Mouse (Mus musculus) midbrain, postnatal 0 days (tissue): ENCODE data around the gene Abcf2. TPM values are rescaled to one million over a fixed set of nuclear protein-coding genes. Genes with fewer than 3 reads are reported as not detected.
"Not testable (repeated sequence)": the region's sequence is repeated elsewhere in the genome, so short reads cannot be mapped to it uniquely, and the experiment has no call there.

Experiments
- ATAC-seq: fragments of 200-750 bp; cut with Nextera tagmentation; 2 replicates; pipeline ENCODE4 v1.8.0; 2017; ENCODE audit warnings: moderate number of reproducible peaks, mild to moderate bottlenecking, moderate TSS enrichment, moderate library complexity; ENCODE audit not compliant: low FRiP score
- DNase-seq: peaks from one replicate; pipeline ENCODE4 v3.0.0-alpha.2; 2015; ENCODE audit warnings: low spot score
- H3K27ac ChIP-seq: fragments of 300-500 bp; sonication (generic); 2 replicates; pipeline ENCODE4 v1.5.1; 2014; ENCODE audit warnings: low read depth, mild to moderate bottlenecking, low read length, mixed read lengths
- H3K27me3 ChIP-seq: fragments of 300-500 bp; sonication (generic); 2 replicates; pipeline ENCODE4 v1.6.1; 2014; ENCODE audit warnings: low read length, control low read depth, mixed read lengths; ENCODE audit not compliant: insufficient read depth
- H3K36me3 ChIP-seq: fragments of 300-500 bp; sonication (generic); 2 replicates; pipeline ENCODE4 v1.6.1; 2014; ENCODE audit warnings: low read length, control low read depth, mixed read lengths; ENCODE audit not compliant: insufficient read depth
- H3K4me1 ChIP-seq: fragments of 300-500 bp; sonication (generic); 2 replicates; pipeline ENCODE4 v1.6.1; 2014; ENCODE audit warnings: mild to moderate bottlenecking, control low read depth, antibody characterized with exemption, low read length, mixed read lengths; ENCODE audit not compliant: insufficient read depth
- H3K4me2 ChIP-seq: fragments of 300-500 bp; sonication (generic); 2 replicates; pipeline ENCODE4 v1.6.1; 2014; ENCODE audit warnings: low read depth, mild to moderate bottlenecking, low read length, mixed read lengths; ENCODE audit not compliant: poor library complexity, severe bottlenecking
- H3K4me3 ChIP-seq: fragments of 300-500 bp; sonication (generic); 2 replicates; pipeline ENCODE4 v1.5.1; 2014; ENCODE audit warnings: low read depth, mild to moderate bottlenecking, low read length, moderate library complexity
- H3K9ac ChIP-seq: fragments of 300-500 bp; sonication (generic); replicated peaks from 2 replicates; pipeline ENCODE4 v1.6.1; 2014; ENCODE audit warnings: mild to moderate bottlenecking, low read length, moderate library complexity, mixed read lengths; ENCODE audit not compliant: poor library complexity, severe bottlenecking
- H3K9me3 ChIP-seq: fragments of 300-500 bp; sonication (generic); 2 replicates; pipeline ENCODE4 v1.6.1; 2016; ENCODE audit warnings: low read length, control low read depth
- CTCF ChIP-seq: IDR thresholded peaks from 2 replicates; pipeline ENCODE4 v1.5.1; 2016; ENCODE audit warnings: antibody characterized with exemption, mild to moderate bottlenecking
- WGBS: fragments of 180-500 bp; shearing (Covaris S2); extraction: QIAGEN DNeasy Blood & Tissue Kit; methylation state at CpG from one replicate; pipeline ENCODE4 v1.1.7; 2014; 5-methylcytosine and 5-hydroxymethylcytosine counted together
- polyA plus RNA-seq: library from polyadenylated mRNA; unstranded; fragments of >200 nt; fragmentation: Nextera tagmentation; extraction: Ambion mirVana; gene quantifications from 2 replicates; pipeline ENCODE4 v1.2.1, GENCODE M21; 2015
- total RNA-seq: library from RNA; depleted of rRNA; stranded (reverse); fragments of >200 nt; gene quantifications from 2 replicates; pipeline ENCODE4 v1.2.3, GENCODE M21; 2014

Gene Abcf2
- total and polyA plus RNA-seq, 2 experiments from 2014 or later: 55.9 to 58.2 TPM

- H3K4me3 ChIP-seq: peak overlapping the region; percentile 78
- H3K36me3 ChIP-seq: peaks cover 7% of the 10 kb centered on the region
- ATAC-seq (peak; percentile 45; the same call in 1 of the 2 replicates), DNase-seq (no peak)
- no peak for TF ChIP-seq CTCF
- peak overlapping the region; percentile 84 for H3K4me2 ChIP-seq
- H3K27me3 ChIP-seq: no peaks in the 10 kb centered on the region
- H3K4me1 ChIP-seq: peaks cover 8% of the 10 kb centered on the region
- 9% methylated on average over 8 of the region's 8 CpGs for WGBS
- peak overlapping the region; percentile 92 for H3K9ac ChIP-seq
- H3K9me3 ChIP-seq: no peaks in the 10 kb centered on the region
- H3K27ac ChIP-seq: peak overlapping the region; percentile 81
These were observed 8.8 kb upstream of the Abcf2 start for GRCm38 (mm10) chr5:24586106-24586505.

- Histone ChIP-seq H3K9me3 (no peaks in the 10 kb centered on the region), H3K4me3 (peak overlapping the region; percentile 67), H3K27me3 (no peaks in the 10 kb centered on the region), H3K4me1 (peaks cover 6% of the 10 kb centered on the region; the same call in 1 of the 2 replicates), H3K4me2 (peak overlapping the region; percentile 53), H3K27ac (no peak overlapping the region), H3K36me3 (peaks cover 11% of the 10 kb centered on the region), H3K9ac (no peak overlapping the region)
- TF ChIP-seq CTCF: peak; percentile 26
- DNase-seq (no peak), ATAC-seq (no peak)
- WGBS: 63% methylated on average over 6 of the region's 6 CpGs
These were observed 1.1 kb upstream of the Abcf2 start for GRCm38 (mm10) chr5:24578109-24578963.

GRCm38 (mm10) chr5:24576801-24577182 lies 475 bp downstream of the Abcf2 start:
- DNase-seq (peak; percentile 10), ATAC-seq (peak; percentile 34)
- no peaks in the 10 kb centered on the region for H3K9me3 ChIP-seq
- H3K9ac ChIP-seq: peak overlapping the region; percentile 62
- peak overlapping the region; percentile 67 for H3K4me3 ChIP-seq
- peak overlapping the region; percentile 89 for H3K4me2 ChIP-seq
- TF ChIP-seq CTCF: no peak
- H3K36me3 ChIP-seq: peaks cover 26% of the 10 kb centered on the region
- WGBS: under 1% methylated on average over 32 of the region's 32 CpGs
- peak overlapping the region; percentile 62 for H3K27ac ChIP-seq
- no peaks in the 10 kb centered on the region for H3K27me3 ChIP-seq
- H3K4me1 ChIP-seq: peaks cover 6% of the 10 kb centered on the region; the same call in 1 of the 2 replicates

GRCm38 (mm10) chr5:24575948-24576347 lies 1.3 kb downstream of the Abcf2 start:
- Histone ChIP-seq H3K4me3 (no peak overlapping the region), H3K36me3 (peaks cover 34% of the 10 kb centered on the region), H3K4me1 (peaks cover 6% of the 10 kb centered on the region; the same call in 1 of the 2 replicates), H3K9ac (no peak overlapping the region), H3K9me3 (no peaks in the 10 kb centered on the region), H3K27ac (no peak overlapping the region), H3K4me2 (no peak overlapping the region), H3K27me3 (no peaks in the 10 kb centered on the region)
- no peak for TF ChIP-seq CTCF
- ATAC-seq: no peak
- WGBS: 81% methylated on average over 1 of the region's 1 CpGs
- DNase-seq: no peak

- H3K4me2 ChIP-seq: no peak within 1 kb of the TSS
- no peak within 1 kb of the TSS for H3K27ac ChIP-seq
- no peak for TF ChIP-seq CTCF
- DNase-seq (no peak), ATAC-seq (no peak)
- H3K4me1 ChIP-seq: no peaks in the 10 kb centered on the region
- WGBS: 81% methylated on average over 2 of the region's 2 CpGs
- H3K9ac ChIP-seq: no peak within 1 kb of the TSS
- no peaks in the 10 kb centered on the region for H3K9me3 ChIP-seq
- no peaks in the 10 kb centered on the region for H3K36me3 ChIP-seq
- no peak within 1 kb of the TSS for H3K4me3 ChIP-seq
- H3K27me3 ChIP-seq: no peaks in the 10 kb centered on the region; the same call in 1 of the 2 replicates
These were observed 20.6 kb downstream of the Abcf2 start, which contains the start of gene 4931409K22Rik for GRCm38 (mm10) chr5:24556709-24557108. TSS of gene 4931409K22Rik (minus strand) at chr5:24556809.

GRCm38 (mm10) chr5:24555335-24555734 lies 21.9 kb downstream of the Abcf2 start:
- not testable (repeated sequence) for H3K36me3 ChIP-seq, H3K4me3 ChIP-seq, DNase-seq, H3K4me2 ChIP-seq, H3K4me1 ChIP-seq, H3K9me3 ChIP-seq, H3K27ac ChIP-seq, H3K27me3 ChIP-seq, H3K9ac ChIP-seq, ATAC-seq
- WGBS: 92% methylated on average over 7 of the region's 7 CpGs
